Mouse (Mus musculus): ENCODE measurements around the gene Fam13c. TPM values are rescaled to one million over a fixed set of nuclear protein-coding genes. Genes with fewer than 3 reads are reported as not detected.
"Not testable (repeated sequence)": the region's sequence is repeated elsewhere in the genome, so short reads cannot be mapped to it uniquely, and the experiment has no call there.

Fam13c gene
- polyA plus RNA-seq, 1 experiment from 2014 or later: 26.3 TPM

- not testable (repeated sequence) for H3K9me3 ChIP-seq; H3K4me1 ChIP-seq (replicated peaks); H3K27ac ChIP-seq; H3K4me3 ChIP-seq; H3K4me2 ChIP-seq; H3K27me3 ChIP-seq; H3K36me3 ChIP-seq; ATAC-seq (ENCODE audit: low FRiP score); H3K9ac ChIP-seq
- 90% methylated on average over 5 of the region's 5 CpGs for WGBS
These were observed 6.5 kb upstream of the Fam13c start for GRCm38 (mm10) chr10:70433736-70434135.

- WGBS: 82% methylated on average over 4 of the region's 4 CpGs
- Histone ChIP-seq H3K36me3 (no peaks in the 10 kb centered on the region), H3K9me3 (no peaks in the 10 kb centered on the region), H3K9ac (no peak overlapping the region), H3K27ac (no peak overlapping the region), H3K4me2 (no peak overlapping the region), H3K4me1 (replicated peaks) (peaks cover 12% of the 10 kb centered on the region), H3K4me3 (no peak overlapping the region), H3K27me3 (no peaks in the 10 kb centered on the region)
- no peak for ATAC-seq (ENCODE audit: low FRiP score)
These were observed 3.6 kb upstream of the Fam13c start for GRCm38 (mm10) chr10:70436656-70437055.

GRCm38 (mm10) chr10:70437289-70437688 is 3.0 kb upstream of the Fam13c start:
- no peaks in the 10 kb centered on the region for H3K9me3 ChIP-seq
- no peak for ATAC-seq (ENCODE audit: low FRiP score)
- peaks cover 19% of the 10 kb centered on the region for H3K4me1 ChIP-seq (replicated peaks)
- no peak overlapping the region for H3K4me3 ChIP-seq
- no peak overlapping the region for H3K4me2 ChIP-seq
- 65% methylated on average over 5 of the region's 5 CpGs for WGBS
- no peak overlapping the region for H3K9ac ChIP-seq
- H3K36me3 ChIP-seq: no peaks in the 10 kb centered on the region
- H3K27me3 ChIP-seq: no peaks in the 10 kb centered on the region
- no peak overlapping the region for H3K27ac ChIP-seq

DNA sequence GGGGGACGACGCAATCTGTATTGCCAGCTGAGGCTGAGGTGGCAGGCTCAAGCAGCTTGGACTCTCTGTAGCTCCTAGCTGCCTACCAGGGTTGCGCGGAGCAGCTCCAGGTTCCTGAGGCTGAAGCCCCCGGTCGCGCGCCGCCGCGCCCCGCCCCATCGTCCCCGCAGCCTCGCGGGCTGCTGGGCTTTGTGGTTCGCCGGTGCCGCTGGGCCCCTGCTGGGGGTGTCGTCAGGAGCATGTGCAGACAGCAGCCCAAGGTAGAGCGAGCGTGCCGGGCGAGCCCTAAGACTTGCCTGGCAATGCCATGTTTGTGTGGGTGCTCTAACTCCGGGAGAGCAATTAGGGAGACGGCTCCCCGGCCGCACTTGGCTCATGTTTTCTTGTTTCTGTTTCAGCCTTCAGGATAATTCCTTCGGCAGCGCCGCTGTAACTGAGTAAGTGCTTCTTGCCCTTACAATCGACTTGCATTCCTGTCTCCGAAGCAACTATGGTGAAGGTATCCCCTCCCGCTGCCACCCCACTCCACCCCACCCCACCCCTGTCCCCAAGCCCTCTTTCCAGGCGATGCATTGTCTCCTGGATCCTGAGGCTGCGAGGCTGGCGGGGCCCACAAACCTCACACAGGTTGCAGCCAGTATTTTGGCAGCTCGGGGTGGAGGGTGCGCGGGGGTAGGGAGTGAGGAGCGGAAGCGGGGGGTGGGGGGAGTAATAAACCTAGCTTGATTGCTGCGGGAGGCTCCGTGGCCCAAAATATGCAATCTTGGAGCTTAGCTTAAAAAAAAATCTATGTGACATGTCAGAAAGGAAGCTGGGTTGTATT is 569 bp downstream of the Fam13c start:
- Histone ChIP-seq H3K9me3 (no peaks in the 10 kb centered on the region), H3K36me3 (0 out of 2 replicates have a peak, but pooled peaks cover under 1% of the 10 kb centered on the region), H3K4me3 (peak overlapping the region; percentile 65), H3K27ac (peak overlapping the region; percentile 97), H3K4me2 (peak overlapping the region; percentile 70), H3K4me1 (replicated peaks) (peaks cover 47% of the 10 kb centered on the region), H3K27me3 (no peaks in the 10 kb centered on the region), H3K9ac (peak overlapping the region; percentile 88)
- ATAC-seq (ENCODE audit: low FRiP score): peak; percentile 94
- 0% methylated on average over 44 of the region's 44 CpGs for WGBS

GRCm38 (mm10) chr10:70442156-70442555 is 1.9 kb downstream of the Fam13c start:
- Histone ChIP-seq H3K4me1 (replicated peaks) (peaks cover 49% of the 10 kb centered on the region), H3K27me3 (no peaks in the 10 kb centered on the region), H3K4me2 (peak overlapping the region; percentile 70), H3K4me3 (peak overlapping the region; percentile 65), H3K9me3 (no peaks in the 10 kb centered on the region), H3K27ac (peak overlapping the region; percentile 31; the same call in 1 of the 2 replicates), H3K9ac (peak overlapping the region; percentile 88), H3K36me3 (0 out of 2 replicates have a peak, but pooled peaks cover 5% of the 10 kb centered on the region)
- 87% methylated on average over 2 of the region's 2 CpGs for WGBS
- ATAC-seq (ENCODE audit: low FRiP score): no peak

GRCm38 (mm10) chr10:70442623-70443022 is 2.3 kb downstream of the Fam13c start:
- H3K27me3 ChIP-seq: no peaks in the 10 kb centered on the region
- peak overlapping the region; percentile 70 for H3K4me2 ChIP-seq
- no peak for ATAC-seq (ENCODE audit: low FRiP score)
- H3K9ac ChIP-seq: peak overlapping the region; percentile 88
- peaks cover 52% of the 10 kb centered on the region for H3K4me1 ChIP-seq (replicated peaks)
- WGBS: 86% methylated on average over 5 of the region's 5 CpGs
- H3K9me3 ChIP-seq: no peaks in the 10 kb centered on the region
- H3K4me3 ChIP-seq: peak overlapping the region; percentile 65
- 0 out of 2 replicates have a peak, but pooled peaks cover 5% of the 10 kb centered on the region for H3K36me3 ChIP-seq
- H3K27ac ChIP-seq: no peak overlapping the region

DNA sequence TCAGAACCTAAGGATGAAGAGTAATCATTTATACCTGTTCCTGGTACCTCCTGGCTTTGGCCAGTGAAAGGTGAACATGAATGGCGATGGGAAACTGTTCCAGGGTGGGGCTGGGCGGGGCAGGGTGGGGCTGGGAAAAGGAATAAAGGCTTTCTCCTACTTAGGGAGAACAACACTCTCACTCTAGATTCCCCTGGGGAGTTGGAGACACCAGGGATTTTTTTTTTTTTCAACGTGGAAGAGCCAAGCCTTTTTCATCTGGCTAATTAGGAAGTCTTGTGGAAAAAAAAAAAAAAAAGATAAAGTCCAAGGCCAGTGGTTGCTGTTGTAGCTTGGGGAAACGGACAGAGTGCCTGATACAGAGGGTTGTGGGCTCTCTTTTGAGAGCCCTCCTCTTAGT is 7.5 kb downstream of the Fam13c start:
- Histone ChIP-seq H3K36me3 (peaks cover 41% of the 10 kb centered on the region), H3K4me1 (replicated peaks) (peaks cover 28% of the 10 kb centered on the region), H3K27me3 (no peaks in the 10 kb centered on the region), H3K4me2 (no peak overlapping the region), H3K4me3 (no peak overlapping the region), H3K9me3 (no peaks in the 10 kb centered on the region), H3K9ac (no peak overlapping the region), H3K27ac (no peak overlapping the region)
- no peak for ATAC-seq (ENCODE audit: low FRiP score)
- 74% methylated on average over 4 of the region's 4 CpGs for WGBS

- peaks cover 15% of the 10 kb centered on the region; the same call in 1 of the 2 replicates for H3K4me1 ChIP-seq (replicated peaks)
- no peak overlapping the region for H3K27ac ChIP-seq
- H3K4me2 ChIP-seq: no peak overlapping the region
- ATAC-seq (ENCODE audit: low FRiP score): no peak
- H3K9ac ChIP-seq: no peak overlapping the region
- no peaks in the 10 kb centered on the region for H3K27me3 ChIP-seq
- 41% methylated on average over 8 of the region's 8 CpGs for WGBS
- H3K4me3 ChIP-seq: no peak overlapping the region
- no peaks in the 10 kb centered on the region for H3K9me3 ChIP-seq
- peaks cover 51% of the 10 kb centered on the region for H3K36me3 ChIP-seq
These were observed 8.9 kb downstream of the Fam13c start for GRCm38 (mm10) chr10:70449206-70449605.

DNA sequence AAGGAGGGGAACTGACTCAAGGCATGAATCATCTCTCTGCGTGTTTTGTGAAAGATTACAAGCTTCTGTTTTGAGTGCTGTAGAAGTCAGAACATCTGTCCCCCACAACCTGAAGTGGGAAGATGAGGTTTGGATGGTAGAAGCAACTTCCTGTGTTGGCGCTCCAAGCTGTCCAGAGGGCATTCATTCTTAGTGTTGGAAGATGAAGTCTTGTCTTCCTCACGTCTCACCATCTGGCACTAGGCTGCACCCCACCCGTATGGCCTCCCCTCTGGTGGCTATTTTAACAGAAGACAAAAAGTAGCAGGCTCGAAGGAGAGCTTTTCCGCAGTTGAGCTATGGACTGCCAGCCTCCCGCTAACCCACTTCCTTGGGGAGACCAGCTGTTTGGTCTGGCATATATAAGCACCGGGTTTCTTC is 15.6 kb downstream of the Fam13c start:
- no peaks in the 10 kb centered on the region for H3K27me3 ChIP-seq
- H3K4me3 ChIP-seq: no peak overlapping the region
- H3K9ac ChIP-seq: no peak overlapping the region
- no peak overlapping the region for H3K4me2 ChIP-seq
- no peaks in the 10 kb centered on the region for H3K9me3 ChIP-seq
- no peaks in the 10 kb centered on the region for H3K4me1 ChIP-seq (replicated peaks)
- no peak overlapping the region for H3K27ac ChIP-seq
- 94% methylated on average over 8 of the region's 8 CpGs for WGBS
- peaks cover 70% of the 10 kb centered on the region for H3K36me3 ChIP-seq
- no peak for ATAC-seq (ENCODE audit: low FRiP score)

DNA sequence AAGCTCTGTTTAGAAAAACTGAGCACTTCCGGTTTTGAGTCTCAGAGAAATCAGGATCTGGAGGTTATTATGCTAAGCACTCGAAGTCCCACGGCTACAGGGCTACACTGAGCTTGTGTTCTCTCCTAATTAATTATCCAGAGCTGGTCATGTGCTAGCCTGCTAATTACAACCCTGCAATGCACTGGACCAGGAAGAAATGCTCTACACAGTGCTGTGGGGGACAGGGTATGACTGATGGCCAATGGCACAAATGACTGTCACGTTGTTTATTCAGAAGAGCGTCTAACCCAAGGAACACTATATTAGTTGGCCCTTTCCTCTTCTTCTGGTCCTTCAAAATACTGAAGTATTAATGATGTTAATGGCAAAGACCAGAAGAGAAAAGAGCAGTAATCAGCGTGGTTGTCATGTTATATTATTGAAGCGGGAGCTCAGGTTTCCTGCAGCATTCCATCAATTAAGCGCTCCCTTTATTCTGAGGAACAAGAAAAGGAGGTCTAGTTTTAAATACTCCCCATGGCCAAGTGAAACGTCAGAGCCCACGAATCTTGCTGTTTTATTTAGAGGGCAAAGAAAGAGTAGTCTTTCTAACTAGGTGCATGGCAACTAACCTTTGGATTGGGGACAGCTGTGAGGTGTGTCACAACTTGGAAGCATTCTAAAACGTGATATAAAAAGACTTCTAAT is 18.4 kb downstream of the Fam13c start:
- Histone ChIP-seq H3K9me3 (no peaks in the 10 kb centered on the region), H3K4me1 (replicated peaks) (no peaks in the 10 kb centered on the region), H3K36me3 (peaks cover 74% of the 10 kb centered on the region), H3K27me3 (no peaks in the 10 kb centered on the region), H3K27ac (peak overlapping the region; percentile 48; the same call in 1 of the 2 replicates), H3K4me3 (no peak overlapping the region), H3K9ac (no peak overlapping the region), H3K4me2 (no peak overlapping the region)
- 62% methylated on average over 11 of the region's 11 CpGs for WGBS
- ATAC-seq (ENCODE audit: low FRiP score): peak; percentile 71

GRCm38 (mm10) chr10:70465638-70466037 is 25.4 kb downstream of the Fam13c start:
- Histone ChIP-seq H3K27me3 (no peaks in the 10 kb centered on the region), H3K9ac (no peak overlapping the region), H3K36me3 (peaks cover 56% of the 10 kb centered on the region), H3K4me3 (no peak overlapping the region), H3K27ac (no peak overlapping the region), H3K4me2 (no peak overlapping the region), H3K9me3 (no peaks in the 10 kb centered on the region), H3K4me1 (replicated peaks) (no peaks in the 10 kb centered on the region)
- ATAC-seq (ENCODE audit: low FRiP score): no peak
- 62% methylated on average over 7 of the region's 7 CpGs for WGBS

- H3K4me1 ChIP-seq (replicated peaks): no peaks in the 10 kb centered on the region
- no peak for ATAC-seq (ENCODE audit: low FRiP score)
- H3K27me3 ChIP-seq: no peaks in the 10 kb centered on the region
- 0 out of 2 replicates have a peak, but pooled peaks cover 7% of the 10 kb centered on the region for H3K9me3 ChIP-seq
- H3K27ac ChIP-seq: no peak overlapping the region
- 100% methylated on average over 1 of the region's 1 CpGs for WGBS
- no peak overlapping the region for H3K4me3 ChIP-seq
- no peak overlapping the region for H3K4me2 ChIP-seq
- peaks cover 48% of the 10 kb centered on the region for H3K36me3 ChIP-seq
- H3K9ac ChIP-seq: no peak overlapping the region
These were observed 30.6 kb downstream of the Fam13c start for GRCm38 (mm10) chr10:70470836-70471235.

Measured in hindbrain, embryonic 13.5 days (tissue).